Mouse (Mus musculus) urinary bladder, adult 2 months (tissue): ENCODE measurements around the gene Ermard. TPM values are rescaled to one million over a fixed set of nuclear protein-coding genes. Genes with fewer than 3 reads are reported as not detected.

Source experiments
- DNase-seq: peaks from one replicate; pipeline ENCODE4 v3.0.0; 2022; ENCODE audit warnings: low spot score
- polyA plus RNA-seq: library from polyadenylated mRNA; depleted of rRNA; stranded (reverse); fragments of >200 nt; gene quantifications from 2 replicates; pipeline ENCODE4 v1.2.3, GENCODE M21; 2012; rRNA removed

Gene Ermard
- polyA plus RNA-seq, 1 experiment: 102 TPM

DNA sequence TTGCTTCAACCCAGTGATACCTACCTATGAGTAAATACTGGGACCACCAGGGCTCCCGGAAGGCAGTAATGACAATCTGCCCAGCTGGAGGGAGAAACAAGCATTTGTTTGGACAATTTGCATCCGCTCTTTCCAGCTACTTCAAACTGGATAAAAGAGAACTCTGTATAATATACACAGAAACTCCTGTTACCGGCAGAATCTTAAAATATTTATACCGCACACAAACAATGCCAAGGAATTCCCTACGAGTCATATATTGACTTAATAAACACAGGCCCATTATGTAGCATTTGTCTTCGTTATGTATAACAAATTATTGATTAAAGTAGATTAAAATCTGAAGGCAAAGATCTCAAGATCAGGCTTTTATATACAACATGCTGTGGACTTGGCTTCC is 79.6 kb downstream of the Ermard start:
- DNase-seq: no peak

DNA sequence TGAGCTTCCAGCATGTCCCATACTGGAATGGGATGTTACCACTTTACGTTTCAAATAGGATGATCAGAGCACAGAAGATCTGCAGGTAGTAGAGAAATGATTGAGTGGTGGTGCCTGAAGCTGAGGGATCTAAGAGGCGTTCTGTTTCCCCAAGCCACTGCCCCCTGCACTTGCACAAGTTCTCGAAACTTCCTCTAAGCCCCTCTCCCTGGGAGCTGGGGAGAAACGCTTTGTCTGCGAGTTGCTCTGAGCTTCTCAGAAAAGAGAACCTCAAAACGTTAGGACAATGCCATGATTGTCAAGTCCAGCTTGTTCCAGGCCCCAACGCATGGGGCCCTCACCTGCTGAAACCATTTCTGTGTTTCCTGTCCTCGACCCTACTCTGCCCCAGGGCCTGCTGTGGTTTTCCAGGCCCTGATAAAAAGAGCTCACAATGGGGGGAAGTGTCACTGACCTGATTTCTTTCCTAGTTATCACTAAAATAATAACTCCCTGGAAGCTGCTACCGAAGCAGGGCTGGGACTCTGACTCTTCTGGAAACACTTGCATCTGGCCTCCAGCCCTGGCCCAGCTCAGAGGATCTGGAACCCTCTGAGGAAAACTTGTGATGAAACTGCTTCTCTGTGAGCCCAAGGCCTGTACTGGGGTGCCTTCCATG is 88.8 kb downstream of the Ermard start:
- no peak for DNase-seq

DNA sequence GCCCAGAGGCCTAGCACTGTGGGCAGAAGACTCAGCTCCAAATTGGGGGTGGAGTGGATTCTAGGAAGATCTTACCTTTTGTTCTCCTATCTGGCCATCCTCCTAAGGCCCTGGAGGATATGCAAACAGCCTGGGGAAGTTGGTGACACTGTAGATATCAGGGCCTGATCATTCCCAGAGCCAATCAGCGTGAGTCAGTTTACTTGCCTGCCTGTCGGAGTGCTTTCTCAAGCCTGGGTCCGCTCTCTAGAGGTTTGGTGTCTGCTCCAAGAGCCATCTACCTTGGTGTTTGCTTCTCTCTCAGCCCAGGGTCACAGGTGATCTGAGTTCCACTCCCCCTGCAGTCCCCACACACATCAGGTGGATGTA is 89.3 kb downstream of the Ermard start:
- no peak for DNase-seq

DNA sequence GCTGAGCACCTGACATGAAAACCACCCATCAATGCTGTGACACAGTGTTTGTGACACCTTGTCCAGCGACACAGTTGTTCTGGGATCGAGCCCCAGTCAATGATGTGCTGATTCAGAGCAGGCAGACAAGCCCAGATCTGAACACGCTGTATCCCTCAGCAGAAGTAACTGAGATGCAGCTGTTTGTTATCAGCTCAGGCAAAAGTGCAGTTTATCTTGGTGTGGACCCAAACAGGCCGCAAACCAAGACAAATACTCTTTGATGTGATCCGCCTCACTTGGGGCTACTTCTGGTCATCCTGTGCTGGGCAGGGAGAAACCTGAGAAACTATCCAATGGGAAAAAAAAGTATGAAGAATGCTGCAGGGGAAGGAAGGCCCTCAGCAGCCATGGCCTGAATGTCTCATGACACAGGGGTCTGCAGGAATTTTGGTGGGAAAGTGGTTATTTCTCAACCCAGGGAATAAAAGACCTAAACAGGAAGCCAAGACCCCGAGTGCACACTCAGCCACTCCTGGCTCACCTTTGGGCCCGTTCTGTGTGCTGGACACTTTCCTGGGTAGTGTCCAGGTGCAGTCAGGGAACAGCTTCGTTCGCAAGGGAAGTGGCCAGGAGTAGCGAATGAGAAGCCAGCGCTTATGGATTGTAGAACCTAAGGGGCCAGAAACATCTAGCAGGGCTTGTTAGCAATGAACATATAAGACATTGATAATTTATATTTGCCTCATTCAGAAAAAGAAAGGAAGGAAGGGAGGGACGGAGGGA is 94.1 kb downstream of the Ermard start:
- no peak for DNase-seq

DNA sequence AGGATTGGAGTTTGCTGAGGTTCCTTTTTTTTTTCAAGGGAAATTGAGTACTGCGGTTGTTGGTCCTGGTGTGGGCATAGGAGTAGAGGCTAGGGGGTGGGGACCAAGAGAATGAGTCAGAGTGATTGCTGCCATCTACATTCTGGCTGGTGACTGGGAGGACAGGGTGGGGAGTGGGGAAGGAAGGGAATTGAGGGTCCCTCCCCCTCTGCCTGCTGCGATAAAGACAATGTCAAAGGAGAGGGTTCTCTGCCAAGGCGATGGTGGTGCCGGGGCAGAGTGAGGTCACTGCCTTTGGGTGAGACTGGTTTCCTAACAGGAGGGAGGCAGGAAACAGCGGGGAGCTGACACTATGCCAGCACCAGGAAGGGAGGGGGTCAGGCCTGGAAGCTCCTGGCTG is 96.4 kb downstream of the Ermard start:
- DNase-seq: no peak

Other genes starting within 250 kb of the Ermard start
- 4.4 and 5.9 TPM in 2 replicates for gene Wdr27, start 98.0 kb upstream of the Ermard start, polyA plus RNA-seq
- 40.8 and 55.5 TPM in 2 replicates for gene 1600012H06Rik, start 98.0 kb upstream of the Ermard start, polyA plus RNA-seq
- gene Phf10, start 79.9 kb upstream of the Ermard start, polyA plus RNA-seq: 47.1 and 55.6 TPM in 2 replicates
- 16.5 and 23.8 TPM in 2 replicates for gene 9030025P20Rik, start 62.7 kb upstream of the Ermard start, polyA plus RNA-seq
- 0.18 TPM in 1 of 2 replicates, not detected in the other for gene Gm3417, start 62.4 kb upstream of the Ermard start, polyA plus RNA-seq
- gene Gm3435, start 31.0 kb upstream of the Ermard start, polyA plus RNA-seq: 8.8 and 9.7 TPM in 2 replicates
- gene Tcte3, start 280 bp downstream of the Ermard start, polyA plus RNA-seq: 0.39 and 0.40 TPM in 2 replicates
- 4.0 and 5.0 TPM in 2 replicates for gene Gm3448, start 329 bp downstream of the Ermard start, polyA plus RNA-seq